Mouse (Mus musculus) kidney, postnatal 36 days (tissue): Measurements from ENCODE around the gene Bid.
A peak's percentile ranks its signal among the peaks of the same experiment; 100 is the strongest.

Experiments used
- DNase-seq, 2 experiments: peaks; one replicate each; pipeline ENCODE4 v3.0.0; 2021 to 2022; ENCODE audit warnings: mixed read lengths in 2 of 2

Gene Bid

GRCm38 (mm10) chr6:120916074-120916971 is at the start of gene Bid:
TSS of gene Bid (minus strand) at chr6:120916853.
- DNase-seq, result peak; percentile 93 to 97

- DNase-seq, result no peak
These were observed 49.2 kb upstream of the Bid start for GRCm38 (mm10) chr6:120965814-120966213.

GRCm38 (mm10) chr6:120964179-120964578 is 47.5 kb upstream of the Bid start:
- no peak for DNase-seq

- DNase-seq, result peak; percentile 33 to 41
These were observed 43.8 kb upstream of the Bid start for GRCm38 (mm10) chr6:120960338-120961030.

GRCm38 (mm10) chr6:120957331-120957730 is 40.7 kb upstream of the Bid start:
- DNase-seq, result no peak

GRCm38 (mm10) chr6:120956259-120957161 is 39.9 kb upstream of the Bid start:
- no peak for DNase-seq

- DNase-seq, result no peak
These were observed 38.6 kb upstream of the Bid start for GRCm38 (mm10) chr6:120955215-120955614.

GRCm38 (mm10) chr6:120954241-120954640 is 37.6 kb upstream of the Bid start:
- no peak for DNase-seq

- no peak for DNase-seq
These were observed 35.8 kb upstream of the Bid start for GRCm38 (mm10) chr6:120952475-120952874.

GRCm38 (mm10) chr6:120951311-120951710 is 34.7 kb upstream of the Bid start:
- DNase-seq, result no peak

- DNase-seq, result peak; percentile 70 to 72
These were observed 28.9 kb upstream of the Bid start for GRCm38 (mm10) chr6:120945510-120945909.

- no peak for DNase-seq
These were observed 27.3 kb upstream of the Bid start for GRCm38 (mm10) chr6:120943964-120944363.

- no peak for DNase-seq
These were observed 26.9 kb upstream of the Bid start for GRCm38 (mm10) chr6:120943551-120943950.

- DNase-seq, result no peak
These were observed 26.4 kb upstream of the Bid start for GRCm38 (mm10) chr6:120943079-120943478.

GRCm38 (mm10) chr6:120941575-120941974 is 24.9 kb upstream of the Bid start:
- DNase-seq, result peak; percentile 57 to 66

- DNase-seq, result peak; percentile 60 to 82
These were observed 24.4 kb upstream of the Bid start for GRCm38 (mm10) chr6:120941084-120941481.

- peak; percentile 25 to 41 for DNase-seq
These were observed 23.9 kb upstream of the Bid start for GRCm38 (mm10) chr6:120940446-120941083.

- DNase-seq, result no peak
These were observed 23.1 kb upstream of the Bid start for GRCm38 (mm10) chr6:120939783-120940182.

- no peak for DNase-seq
These were observed 22.3 kb upstream of the Bid start for GRCm38 (mm10) chr6:120938763-120939450.

- no peak for DNase-seq
These were observed 21.5 kb upstream of the Bid start for GRCm38 (mm10) chr6:120937999-120938608.

- DNase-seq, result no peak
These were observed 20.5 kb upstream of the Bid start for GRCm38 (mm10) chr6:120937104-120937617.
